Mouse (Mus musculus) left cerebral cortex, adult 18-20 months (tissue): Measurements from ENCODE around the gene Gna11. TPM values are rescaled to one million over a fixed set of nuclear protein-coding genes. Genes with fewer than 3 reads are reported as not detected.

Source experiments
- DNase-seq, 2 experiments: peaks; one replicate each; pipeline ENCODE4 v3.0.0; 2021 to 2022; ENCODE audit warnings: low spot score in 2 of 2, mixed read lengths in 1 of 2
- long read RNA-seq, 2 experiments: library from polyadenylated mRNA; stranded (forward); transcript quantifications; one replicate each; pipeline ENCODE4 v2.0.0; 2021
- total RNA-seq, 2 experiments: library from RNA; stranded (reverse); gene quantifications; 2 replicates each; pipeline ENCODE4 v1.2.3; 2021

Gene Gna11
- total RNA-seq, result 100 to 1,000 TPM; 105 to 114 TPM
- long read RNA-seq, experiment 1, transcript Gna11-201 (7 exons, 3,414 nt), result major isoform, 203 of 239 reads
- long read RNA-seq, experiment 1, partial matches to known transcripts, result 6 of 239 reads
- long read RNA-seq, experiment 1, other reads (novel, unspliced or antisense), result 27 of 239 reads
- long read RNA-seq, experiment 2, transcript Gna11-201 (7 exons, 3,414 nt), result major isoform, 137 of 179 reads
- long read RNA-seq, experiment 2, partial matches to known transcripts, result 32 of 179 reads
- long read RNA-seq, experiment 2, other reads (novel, unspliced or antisense), result 10 of 179 reads

DNA sequence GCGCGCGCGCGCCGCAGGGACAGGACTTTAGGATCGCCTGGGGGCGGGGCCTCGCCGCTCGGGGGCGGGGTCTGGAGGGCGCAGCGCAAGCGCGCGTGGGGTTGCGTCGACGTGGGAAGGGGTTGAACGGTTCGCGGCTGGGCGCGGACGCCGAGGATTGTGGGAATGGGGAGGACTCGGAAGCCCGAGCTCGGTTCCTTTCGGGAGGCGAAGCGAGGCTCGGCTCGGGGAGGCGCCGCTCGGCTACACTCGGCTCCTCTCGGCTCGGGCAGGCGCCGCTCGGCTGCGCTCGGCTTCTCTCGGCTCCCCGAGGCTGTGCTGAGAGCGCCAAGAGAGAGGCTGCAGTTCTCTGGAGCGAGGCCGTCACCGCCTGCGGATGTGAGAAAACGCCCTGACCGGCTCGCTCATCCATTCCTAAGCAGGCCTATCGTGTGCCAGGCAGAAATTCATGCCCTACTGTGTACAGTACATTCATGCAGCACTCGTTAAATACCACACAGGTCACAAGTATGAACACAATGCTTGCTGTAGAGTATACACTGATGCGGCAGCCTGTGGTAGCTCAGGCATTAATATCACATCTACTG is at the start of gene Gna11:
TSS of gene Gna11 (minus strand) at position 30 of the 587 bp plus-strand sequence.
- peak; percentile 99 to 100 for DNase-seq

DNA sequence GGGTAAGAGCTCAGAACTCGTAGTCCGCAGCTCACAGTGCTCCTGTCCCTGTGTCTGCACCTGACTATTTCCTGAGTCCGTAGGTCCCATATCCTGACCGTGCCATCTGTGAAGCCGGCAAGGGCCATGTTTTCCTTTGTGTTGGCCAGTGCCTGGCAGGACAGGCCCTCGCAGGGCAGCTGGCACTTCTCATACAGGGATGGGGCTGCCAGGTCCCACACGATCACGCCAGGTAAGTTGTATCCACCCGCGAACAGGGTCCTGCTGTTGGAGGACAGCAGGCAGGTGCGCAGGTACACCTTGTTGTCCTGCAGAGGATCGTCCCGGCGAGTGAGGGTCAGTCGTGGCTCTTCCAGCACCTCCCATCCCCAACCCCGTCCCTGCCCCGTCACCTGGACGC is 48.9 kb upstream of the Gna11 start:
- DNase-seq, result no peak

DNA sequence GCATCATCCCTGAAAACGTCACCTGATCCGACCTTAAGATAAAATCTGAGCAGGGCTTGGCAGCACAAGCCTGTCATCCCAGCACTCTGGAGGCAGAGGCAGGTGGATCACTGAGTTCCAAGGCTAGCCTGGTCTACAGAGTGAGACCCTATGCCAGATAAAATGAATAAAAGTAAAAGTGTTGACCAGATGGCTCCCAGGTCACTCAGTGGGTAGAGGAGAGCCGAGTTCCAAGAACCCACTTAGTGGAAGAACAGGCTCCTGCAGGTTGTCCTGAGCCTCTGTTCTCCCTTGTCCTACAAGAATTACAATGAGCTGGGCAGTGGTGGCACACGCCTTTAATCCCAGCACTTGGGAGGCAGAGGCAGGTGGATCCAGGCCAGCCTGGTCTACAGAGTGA is 48.2 kb upstream of the Gna11 start:
- DNase-seq, result no peak

DNA sequence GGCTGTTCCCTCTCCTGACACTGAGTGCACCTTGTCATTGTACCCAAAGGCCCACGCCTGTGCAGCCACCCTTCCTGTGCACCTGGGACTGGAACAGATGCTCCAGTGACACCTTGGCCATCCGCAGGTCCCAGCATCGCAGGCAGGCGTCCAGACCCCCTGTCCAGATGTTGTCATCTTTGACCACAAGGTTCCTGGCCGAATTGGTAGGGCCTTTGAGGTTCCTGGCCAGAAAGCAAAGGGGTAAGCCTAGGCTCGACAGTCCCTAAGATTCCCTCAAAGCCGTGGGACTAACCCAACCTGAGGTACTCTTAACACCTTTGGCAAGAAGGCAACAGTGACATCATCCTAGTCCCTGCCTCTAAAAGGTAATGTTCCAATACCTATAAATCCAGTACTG is 47.6 kb upstream of the Gna11 start:
- no peak for DNase-seq

DNA sequence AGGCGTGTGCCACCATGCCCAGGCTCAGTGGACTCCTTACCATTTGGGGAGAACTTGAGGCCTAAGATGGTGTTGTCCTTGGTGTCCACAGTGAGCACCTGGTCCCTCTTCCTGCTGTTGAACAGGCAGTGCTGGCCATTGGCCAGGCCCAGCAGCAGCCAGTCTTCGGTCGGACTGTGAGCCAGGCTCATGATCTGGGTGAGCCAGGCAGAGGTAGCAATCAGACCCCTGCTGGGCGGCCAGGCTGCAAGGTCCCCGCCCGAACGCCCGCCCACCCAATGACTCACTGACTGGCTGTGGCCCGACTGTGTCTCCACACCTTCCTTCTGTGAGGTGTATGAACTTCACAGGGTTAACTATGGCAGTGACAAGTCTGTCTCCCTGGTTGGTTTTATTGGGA is 46.9 kb upstream of the Gna11 start:
- DNase-seq, result no peak

DNA sequence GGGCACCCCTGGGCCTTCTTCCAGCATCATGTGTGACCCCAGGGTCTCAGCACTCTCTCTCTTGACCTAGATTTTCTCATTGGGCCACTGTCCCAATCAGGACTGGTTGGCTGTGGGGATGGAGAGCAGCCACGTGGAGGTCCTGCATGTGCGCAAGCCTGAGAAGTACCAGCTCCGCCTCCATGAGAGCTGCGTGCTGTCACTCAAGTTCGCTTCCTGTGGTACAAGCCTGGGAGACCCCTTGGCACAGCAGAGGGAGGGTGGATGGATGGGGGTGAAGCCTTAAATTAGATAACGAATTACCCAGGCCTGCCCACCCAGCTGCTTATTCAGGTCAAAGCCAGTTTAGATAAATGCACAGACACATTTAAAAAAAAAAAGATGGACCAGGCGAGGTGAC is 43.7 kb upstream of the Gna11 start:
- DNase-seq, result no peak

DNA sequence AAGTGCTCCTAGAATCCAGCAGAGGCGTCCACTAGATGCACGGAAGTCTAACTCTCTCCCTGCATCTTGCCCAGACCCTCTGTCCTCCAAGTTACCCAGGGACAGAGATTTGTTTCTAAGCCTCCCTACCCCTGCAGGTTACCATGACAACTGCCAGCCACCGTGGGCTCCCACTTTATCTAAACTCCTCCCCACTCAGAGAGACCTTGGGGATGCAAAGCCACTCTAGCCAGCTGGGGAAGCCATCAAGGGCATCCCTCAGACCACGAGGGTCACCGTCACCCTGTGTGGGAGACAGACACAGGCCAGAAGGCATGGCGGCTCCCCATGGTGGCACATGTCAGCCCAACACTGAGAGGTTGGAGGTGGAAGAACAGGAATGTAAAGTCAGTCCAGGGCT is 38.4 kb upstream of the Gna11 start:
- DNase-seq, result no peak

DNA sequence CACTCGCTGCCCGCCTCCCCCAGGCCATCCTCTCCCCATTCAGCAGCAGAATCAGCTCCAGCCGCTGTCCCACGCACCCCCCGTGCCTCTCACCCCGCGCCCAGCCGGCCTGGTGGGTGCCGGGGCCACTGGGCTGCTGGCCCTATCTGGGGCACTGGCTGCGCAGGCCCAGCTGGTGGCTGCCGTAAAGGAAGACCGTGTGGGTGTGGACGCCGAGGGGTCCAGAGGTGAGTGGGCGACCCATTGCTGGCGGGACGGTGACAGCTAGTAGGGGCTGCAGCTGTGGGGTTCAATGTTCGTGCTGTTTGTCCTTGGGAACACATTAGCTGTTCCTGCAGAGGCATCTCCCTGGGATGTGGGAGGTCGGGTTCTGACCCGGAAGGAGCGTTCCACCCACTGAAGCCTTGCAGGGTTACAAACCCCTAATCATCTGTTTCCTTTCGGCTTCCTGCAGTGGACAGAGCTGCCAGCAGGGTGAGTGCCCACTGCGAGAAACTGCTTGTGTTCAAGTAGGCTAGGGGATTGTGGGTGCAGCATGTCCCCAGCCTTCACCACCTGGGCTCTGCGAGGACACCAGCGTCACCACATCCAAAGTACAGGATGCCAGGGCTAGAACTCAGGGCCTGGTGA is 35.6 kb upstream of the Gna11 start:
- no peak for DNase-seq

DNA sequence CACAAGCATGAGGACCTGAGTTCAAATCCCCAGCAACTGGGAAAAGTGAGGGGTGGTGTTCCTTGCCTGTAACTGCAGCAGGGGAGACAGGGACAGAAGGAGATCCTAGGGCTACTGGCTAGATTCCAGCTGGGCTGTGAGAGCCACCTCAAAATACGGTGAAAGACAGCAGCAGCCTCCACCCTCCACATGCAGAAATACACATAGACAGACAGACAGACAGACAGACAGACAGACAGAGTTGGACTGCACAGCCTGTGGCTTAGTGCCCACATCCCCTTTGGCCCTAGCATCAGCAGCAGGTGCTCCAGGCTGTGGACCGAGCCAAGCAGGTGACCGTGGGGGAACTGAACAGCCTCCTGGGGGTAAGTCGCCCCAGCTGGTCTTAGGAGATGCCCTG is 35.0 kb upstream of the Gna11 start:
- no peak for DNase-seq

DNA sequence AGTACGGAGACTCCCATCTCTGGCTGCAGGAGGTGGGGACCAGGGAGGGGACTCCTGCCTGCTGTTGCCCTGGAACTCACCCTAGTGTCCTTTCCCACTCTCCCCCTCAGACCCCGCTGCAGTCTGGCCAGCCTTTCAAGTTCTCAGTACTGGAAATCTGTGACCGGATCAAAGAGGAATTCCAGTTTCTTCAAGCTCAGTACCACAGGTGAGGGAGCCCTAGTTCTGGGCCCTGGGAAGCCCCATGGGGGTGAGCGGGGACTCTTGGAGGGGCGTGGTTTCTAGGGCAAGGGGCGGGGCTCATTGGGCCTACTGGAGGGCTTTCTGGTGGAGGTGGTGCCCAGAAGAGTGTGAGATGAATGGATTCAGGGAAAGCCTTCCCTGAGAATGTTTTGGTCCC is 30.7 kb upstream of the Gna11 start:
- no peak for DNase-seq

DNA sequence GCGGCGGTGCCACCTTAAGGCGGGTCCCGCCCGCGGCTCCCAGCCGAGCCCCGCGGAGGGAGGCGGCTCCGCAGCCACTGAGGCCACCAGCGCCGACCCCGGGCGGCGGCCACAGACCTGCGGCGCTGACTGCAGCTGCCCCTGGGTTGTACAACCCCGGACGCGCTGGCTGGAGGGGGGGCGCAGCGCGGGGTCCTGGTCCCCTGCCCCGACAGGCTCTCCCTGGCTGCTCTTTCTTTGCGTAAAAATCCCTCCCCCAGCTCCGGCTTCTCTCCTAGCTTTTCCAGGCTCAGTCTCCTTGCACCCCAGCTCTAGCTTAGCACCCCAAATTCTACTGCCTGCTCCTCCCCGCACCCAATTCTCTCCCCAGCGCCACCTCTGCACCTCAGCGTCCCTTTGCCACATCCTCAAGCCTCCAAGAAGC is 30.2 kb upstream of the Gna11 start:
- peak; percentile 47 to 65 for DNase-seq

DNA sequence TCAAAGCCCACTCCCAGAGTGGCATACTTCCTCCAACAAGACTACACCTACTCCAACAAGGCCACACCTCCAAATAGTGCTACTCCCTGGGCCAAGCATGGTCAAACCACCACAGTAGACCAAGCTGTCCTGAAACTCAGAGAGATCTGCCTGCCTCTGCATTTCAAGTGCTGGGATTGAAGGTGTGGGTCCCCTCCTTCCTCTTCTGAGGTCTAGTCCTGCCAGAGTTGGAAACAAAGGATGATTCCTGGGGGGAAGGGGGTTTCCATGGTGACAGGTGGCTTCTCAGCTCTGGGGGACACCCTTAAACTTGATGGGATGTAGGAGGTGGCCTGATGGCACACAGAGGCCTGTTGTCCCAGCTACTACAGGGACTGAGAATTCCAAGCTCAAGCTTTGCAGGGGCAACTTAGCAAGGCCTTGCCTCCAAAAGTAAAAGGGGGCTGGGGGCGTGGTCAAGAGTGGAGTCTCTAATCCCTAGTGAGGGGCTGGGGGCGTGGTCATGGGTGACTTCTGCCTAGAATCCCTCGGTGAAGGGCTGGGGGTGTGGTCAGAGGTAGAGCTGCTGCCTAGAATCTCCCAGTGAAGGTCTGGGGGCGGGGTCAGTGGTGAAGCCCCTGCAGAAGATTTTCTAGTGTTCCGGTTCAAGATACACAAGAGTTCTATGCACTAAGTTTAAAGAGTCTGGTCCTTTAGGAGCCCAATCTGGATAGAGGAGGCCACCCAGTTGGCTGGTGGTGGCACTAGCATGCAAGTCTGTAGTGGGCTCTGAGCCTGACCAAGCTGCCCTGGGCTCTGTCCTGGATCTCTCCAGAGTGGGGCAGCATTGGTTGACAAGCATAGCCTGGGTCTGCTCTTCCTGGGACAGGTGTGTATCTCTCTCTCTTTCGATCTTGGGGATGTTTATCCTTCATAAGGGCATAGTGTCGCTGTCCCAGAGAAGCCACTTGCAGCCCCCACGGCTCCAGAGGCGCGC is 29.4 kb upstream of the Gna11 start, which contains the start of gene Tle2:
TSS of gene Tle2 (plus strand) at position 481 of the 976 bp plus-strand sequence.
- no peak for DNase-seq

DNA sequence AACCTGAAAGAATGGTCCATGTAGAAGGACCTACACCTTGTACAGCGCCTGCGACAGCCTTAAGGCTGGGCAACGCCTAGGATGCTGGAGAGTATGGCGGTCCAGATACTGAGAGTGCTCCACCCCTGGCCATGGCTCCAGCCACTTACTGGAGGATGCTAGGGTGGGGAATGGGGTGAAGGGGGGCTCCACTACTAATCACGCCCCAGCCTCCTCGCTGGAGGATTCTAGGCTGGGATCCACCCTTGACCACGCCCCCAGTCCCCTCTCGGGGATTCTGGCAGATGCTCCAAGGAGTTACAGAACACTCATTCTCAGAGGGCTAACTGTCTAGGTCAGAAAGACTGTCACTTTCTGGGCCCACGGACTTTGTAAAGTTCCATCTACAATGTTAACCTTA is 28.0 kb upstream of the Gna11 start:
- DNase-seq, result no peak

DNA sequence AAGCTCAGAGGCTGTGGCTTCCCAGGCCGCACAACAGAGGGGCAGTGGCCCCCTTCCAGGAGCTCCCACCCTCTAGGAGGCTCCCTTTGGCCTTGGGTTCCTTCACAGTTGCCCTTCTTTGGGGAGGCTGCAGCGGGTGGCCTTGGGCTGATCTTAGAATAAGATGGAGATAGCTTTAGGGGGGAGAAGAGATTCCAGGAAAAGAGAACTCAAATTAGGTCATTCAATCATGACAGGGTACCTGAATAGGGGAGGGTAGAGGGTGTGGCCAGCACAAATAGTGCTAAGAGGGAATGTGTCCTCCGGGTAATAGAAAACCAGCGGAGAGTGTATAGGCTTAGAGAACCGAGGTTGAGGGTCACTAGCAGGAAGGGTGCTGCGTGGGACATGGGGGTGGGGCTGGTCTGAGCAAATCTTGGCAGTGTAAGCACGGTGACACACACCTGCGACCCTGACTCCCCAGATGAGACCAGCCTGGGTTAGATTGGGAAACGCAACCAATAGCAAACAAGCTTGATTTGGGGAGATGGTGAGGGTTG is 27.2 kb upstream of the Gna11 start:
- DNase-seq, result no peak

DNA sequence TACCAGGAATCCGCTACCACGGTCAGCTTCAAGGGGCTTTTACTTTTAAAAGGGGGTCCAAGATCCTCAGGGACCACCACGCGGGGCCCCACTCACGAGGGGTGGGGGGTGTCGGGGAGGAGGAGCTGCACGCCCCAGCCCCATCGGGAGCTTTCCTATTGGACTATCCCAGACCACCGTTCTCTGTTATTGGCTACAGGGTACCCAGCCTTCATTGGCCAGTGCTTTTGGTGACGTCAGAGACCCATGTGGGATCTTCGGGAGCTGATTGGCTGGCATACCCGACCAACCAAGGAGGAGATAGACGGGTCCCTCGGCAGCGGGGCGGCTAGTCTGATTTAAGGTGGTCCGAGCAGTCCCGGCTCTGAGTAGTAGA is 26.5 kb upstream of the Gna11 start:
- peak; percentile 98 to 99 for DNase-seq

DNA sequence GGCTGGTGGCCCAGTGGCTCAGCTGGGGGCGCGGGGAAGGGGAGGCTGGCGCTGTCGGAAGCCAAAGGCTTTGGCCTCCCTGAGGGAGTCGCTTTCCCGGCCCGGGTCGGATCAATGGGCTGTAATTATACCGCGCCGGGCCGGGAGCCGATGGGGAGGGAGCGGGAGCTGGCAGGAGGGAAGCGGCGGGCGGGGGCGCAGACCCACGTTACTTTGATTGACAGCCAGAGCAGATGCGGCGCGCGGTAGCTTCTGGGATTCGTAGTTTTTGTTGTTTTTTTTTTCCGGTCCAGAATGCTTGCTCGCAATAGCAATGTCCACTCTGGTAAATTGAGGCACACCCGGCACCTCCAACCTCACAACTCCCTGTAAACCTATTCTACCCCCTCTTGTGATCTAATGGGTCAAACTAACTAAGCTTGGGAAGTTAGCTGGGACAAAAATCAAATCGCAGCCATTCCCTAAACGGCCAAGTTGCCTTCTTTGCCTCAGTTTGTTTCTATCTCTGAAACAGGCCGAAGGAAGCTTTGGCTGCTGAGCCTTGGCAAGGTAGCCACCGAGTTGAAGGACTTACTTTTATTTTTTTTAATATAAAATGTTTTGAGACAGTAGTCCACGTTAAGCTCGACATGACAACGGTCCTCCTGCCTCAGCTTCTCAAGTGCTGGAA is 26.0 kb upstream of the Gna11 start:
- peak; percentile 93 to 95 for DNase-seq

DNA sequence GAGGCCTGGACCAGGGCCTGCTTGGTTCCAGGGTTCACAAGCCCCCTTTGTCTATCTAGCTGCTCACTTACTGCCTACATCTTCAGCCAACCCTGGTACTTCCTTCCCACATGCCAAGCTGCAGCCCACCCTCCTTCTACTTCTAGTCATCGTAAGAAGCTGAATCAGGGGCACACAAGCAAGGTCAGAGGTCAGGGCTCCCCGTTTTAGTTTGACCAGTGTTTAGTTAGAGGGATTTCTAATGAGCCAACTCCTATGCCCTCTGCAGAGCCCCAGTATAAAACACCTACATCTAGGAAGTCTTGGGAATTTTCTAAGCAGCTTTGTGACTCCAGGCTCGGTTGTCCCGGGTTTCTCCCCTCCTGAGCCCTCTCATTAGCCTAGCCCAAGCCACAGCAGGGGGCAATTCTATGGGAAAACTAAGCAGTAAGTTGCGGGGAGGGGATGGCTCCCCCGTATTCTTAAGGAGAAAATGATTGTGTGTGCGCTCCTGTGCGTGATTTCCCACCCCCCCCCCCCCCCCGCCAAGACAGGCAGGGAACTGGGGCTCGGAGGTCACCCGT is 25.3 kb upstream of the Gna11 start:
- DNase-seq, result no peak

DNA sequence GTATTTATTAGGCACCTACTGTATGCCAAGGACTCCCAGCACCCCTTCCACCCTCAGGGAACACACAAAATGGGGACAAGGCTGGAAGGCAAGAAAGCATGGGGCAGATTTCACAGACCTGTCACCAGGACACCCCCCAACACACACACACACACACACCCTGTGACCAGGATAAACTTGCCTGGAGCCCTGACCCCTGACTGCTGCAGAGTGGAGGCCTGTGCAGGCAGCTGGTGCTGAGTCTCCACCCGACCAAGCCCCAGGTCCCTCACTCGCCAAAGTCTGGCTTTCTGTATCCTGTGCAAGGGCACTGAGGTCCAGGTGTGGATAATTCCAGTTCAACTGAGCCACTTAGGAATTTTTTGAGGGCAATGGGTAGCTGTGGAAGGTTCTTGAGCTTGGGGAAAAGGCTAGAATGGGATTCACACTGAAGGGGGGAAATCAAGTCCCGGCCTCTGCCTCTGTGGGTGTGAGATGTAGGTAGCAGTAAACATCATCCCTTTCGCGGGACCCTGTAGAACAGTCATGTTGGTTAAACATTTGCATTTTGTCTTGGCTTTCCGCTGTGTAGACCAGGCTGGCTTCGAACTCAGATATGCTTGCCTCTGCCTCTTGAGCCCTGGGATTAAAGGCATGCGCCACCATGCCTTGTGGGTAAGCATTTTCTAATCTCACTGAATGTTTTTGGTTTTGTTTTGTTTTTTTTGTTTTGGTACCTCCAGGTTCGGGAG is 24.7 kb upstream of the Gna11 start:
- no peak for DNase-seq

DNA sequence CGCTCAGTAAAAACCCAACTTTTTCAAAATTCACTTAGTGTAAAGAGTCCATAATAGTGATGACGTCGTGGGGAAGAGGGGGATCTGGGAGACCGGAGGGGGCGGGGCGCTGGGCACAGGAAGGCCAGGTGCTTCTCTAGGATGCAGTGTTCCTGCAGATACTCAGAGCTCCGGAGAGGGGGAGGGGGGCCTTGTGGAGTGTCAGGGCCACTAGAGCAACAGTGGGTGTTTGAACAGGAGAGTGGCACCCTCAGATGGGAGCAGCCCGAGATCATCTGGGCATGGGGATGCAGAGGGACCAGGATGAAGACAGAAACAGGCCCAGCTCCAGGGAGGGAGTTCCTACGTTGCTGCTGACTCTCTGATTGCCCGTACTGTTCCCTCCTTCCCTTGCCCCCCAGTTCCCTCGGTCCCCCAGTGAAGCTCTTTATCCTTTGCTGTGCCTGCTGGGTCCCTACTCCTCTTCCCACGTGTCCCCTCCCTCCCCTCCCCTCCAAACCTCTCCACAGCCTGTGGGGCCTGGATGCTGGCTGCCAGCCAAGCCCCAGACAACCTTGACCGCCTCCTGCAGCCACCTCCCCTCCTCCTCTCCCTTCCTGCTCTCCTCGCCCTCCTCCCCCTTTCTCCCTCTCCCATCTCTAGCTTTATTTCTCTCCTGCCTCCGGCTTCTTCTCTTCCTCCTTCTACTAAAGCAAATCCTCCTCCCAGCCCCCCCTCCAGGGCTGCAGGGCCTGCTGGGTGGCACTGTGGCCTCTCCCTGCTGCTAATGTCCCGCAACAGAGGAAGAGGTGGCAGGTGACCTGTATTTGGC is 23.6 kb upstream of the Gna11 start:
- DNase-seq, result no peak
